Mouse (Mus musculus) lung, postnatal 4 days (tissue): ENCODE results near the gene Rad54l.
A peak's percentile ranks its signal among the peaks of the same experiment; 100 is the strongest.

ENCODE experiments used
- DNase-seq, 2 experiments: peaks; one replicate each; pipeline ENCODE4 v3.0.0; 2021

The Rad54l gene

DNA sequence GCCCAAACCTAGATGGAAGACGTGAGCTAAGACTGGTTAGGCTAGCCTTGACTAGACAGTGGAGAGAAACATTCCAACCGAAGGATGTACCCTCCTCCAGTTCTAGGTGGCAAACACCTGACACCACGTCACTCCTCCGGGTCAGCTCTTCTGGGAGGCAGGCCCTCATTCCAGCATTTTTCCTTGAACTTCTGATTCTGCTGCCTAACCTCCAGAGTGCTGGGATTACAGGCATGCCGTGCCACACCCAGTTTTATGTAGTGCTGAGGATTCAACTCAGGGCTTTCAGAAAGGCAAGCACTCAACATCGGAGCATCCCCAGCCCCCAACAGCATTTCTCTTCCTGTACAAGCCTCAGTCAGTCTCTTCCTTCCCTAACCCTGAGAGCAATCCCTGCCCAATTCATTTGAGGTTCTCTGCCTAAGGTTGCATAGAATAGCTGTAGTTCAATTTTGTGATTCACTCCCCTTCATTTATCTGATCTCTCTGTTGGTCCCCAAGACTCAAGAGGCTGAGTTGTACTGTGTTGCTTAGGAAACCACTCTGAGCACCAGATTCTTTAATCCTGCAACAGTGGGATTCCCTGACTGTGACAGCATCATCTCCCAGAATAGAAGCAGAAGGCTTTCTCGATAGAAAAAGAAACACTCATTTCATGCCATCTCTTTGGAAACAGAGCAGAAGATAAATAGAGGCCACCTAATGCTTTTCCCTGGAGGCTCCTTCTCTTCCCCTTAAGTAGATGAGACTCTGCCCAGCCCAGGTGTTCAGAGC is 17.5 kb upstream of the Rad54l start:
- no peak for DNase-seq

- DNase-seq: no peak
Measured at GRCm38 (mm10) chr4:116137421-116137996, 14.0 kb upstream of the Rad54l start.

- peak in 1 of 2 experiments; percentile 31 for DNase-seq
Measured at GRCm38 (mm10) chr4:116134990-116135389, 11.5 kb upstream of the Rad54l start.

DNA sequence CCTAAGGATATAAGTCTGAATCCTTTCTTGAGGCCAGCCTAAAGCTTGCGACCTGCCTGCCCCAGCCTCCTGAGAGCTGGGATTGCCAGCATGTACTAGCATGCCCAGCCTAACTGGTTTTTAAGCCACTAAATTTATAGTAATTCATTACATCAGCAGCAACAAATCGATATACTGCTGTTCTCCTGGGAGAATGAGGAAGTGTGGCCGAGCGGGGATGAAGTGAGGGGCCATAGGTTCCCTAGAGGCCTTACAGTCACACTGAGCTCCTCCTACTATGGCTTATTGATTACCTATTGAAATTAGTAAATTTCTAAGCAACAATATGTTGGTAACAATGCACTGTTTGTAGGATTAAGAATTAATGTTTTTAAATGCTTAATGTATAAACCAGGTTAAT is 9.6 kb upstream of the Rad54l start:
- DNase-seq: no peak

GRCm38 (mm10) chr4:116127956-116128355 is 4.5 kb upstream of the Rad54l start:
- DNase-seq: no peak

DNA sequence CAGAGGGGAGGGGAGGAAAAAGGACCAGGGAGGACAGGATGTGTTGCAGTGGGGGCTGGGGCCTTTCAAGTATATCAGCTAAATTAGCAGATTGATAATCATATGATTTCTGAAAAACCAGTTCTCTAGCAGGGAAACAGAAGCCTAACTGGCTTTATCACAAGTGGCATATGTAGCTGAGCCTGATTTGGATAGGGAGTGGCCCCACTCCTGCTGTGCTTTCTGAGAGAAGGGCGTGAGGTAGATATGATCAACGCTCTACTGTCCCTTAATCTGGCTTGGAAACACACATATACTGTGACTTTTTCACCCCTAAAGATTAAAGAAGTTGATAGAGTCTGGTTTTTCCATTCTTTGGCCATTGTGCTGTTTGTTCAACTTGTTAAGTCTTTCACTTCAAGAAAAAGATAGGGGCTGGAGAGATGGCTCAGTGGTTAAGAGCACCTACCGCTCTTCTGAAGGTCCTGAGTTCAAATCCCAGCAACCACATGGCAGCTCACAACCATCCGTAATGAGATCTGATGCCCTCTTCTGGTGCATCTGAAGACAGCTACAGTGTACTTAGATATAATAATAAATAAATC is 2.4 kb upstream of the Rad54l start:
- DNase-seq: no peak

DNA sequence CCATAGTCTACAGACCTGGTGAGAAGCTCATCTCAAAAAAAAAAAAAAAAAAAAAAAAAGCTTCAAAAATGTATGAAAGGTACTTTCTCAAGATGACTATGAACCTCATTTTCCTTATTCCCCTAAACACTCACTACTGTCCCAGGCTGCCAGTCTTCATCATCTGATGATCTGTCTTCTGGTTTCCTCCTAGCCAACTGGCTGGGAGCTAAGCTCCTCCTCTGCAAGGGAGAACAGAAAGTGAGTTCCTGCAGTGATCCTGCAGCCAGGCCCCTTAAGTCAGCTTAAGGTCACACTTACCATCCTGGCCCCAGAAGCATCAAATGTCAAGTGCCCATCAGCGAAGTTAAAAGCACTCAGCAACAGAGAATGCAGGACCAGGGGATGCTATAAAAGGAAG is 728 bp downstream of the Rad54l start:
- no peak for DNase-seq

DNA sequence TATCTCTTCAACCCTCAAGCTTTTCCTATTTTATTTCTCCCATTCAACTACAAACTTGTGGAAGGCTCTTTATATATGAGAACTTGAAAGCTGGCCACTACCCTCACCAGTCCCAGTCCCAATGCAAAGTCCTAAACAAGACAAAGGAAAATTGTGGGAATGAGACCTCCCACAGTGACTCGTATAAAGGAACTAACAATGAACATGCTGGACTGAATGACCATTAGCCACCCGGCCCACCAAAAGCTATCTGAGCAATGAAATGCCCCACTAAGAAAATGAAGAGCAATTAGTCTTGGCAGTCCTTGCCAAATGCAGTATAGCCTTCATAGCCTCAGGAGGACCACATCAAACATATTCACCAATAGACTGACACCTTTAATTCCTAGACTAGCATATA is 12.0 kb downstream of the Rad54l start:
- no peak for DNase-seq

DNA sequence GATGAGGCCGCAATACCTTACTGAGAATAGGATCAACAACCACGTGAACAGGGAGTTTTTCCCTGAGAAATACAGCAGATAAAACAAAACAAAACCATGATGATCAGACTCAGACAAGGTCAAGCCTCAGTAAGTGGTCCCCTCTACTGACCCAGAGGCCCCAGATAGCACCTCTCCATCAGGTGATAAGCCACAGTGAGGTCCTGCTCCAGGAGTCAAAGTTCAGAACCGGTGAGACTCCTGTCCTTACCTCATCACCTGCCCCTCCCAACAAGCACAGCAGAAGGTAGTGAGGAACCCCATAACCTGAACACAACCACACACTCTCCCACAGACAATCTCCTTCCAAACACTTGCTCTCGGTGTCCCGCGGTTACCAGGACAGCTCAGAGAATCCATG is 12.8 kb downstream of the Rad54l start:
- DNase-seq: no peak

- no peak for DNase-seq
Measured at GRCm38 (mm10) chr4:116105278-116105677, 18.2 kb downstream of the Rad54l start.

- DNase-seq: no peak
Measured at GRCm38 (mm10) chr4:116100959-116101358, 22.5 kb downstream of the Rad54l start.

- DNase-seq: no peak
Measured at GRCm38 (mm10) chr4:116097211-116097610, 26.3 kb downstream of the Rad54l start.

DNA sequence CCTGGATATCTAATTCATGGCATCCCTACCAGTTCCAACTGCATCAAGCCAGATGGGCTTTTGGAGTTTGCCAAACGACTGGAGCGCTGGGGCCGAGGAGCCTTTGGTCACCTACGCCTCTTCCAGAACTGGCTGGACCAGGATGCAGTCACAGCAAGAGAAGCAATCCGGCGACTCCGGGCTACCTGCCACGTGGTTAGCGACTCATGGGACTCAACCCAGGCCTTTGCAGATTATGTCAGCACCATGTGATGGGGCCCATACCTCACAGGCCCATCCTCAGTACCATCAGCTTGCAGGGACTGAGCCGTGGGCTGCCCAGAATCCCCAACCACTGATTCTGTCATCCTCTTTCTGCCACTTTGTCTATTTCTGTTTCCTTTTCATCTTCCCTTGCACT is 27.2 kb downstream of the Rad54l start:
- no peak for DNase-seq

DNA sequence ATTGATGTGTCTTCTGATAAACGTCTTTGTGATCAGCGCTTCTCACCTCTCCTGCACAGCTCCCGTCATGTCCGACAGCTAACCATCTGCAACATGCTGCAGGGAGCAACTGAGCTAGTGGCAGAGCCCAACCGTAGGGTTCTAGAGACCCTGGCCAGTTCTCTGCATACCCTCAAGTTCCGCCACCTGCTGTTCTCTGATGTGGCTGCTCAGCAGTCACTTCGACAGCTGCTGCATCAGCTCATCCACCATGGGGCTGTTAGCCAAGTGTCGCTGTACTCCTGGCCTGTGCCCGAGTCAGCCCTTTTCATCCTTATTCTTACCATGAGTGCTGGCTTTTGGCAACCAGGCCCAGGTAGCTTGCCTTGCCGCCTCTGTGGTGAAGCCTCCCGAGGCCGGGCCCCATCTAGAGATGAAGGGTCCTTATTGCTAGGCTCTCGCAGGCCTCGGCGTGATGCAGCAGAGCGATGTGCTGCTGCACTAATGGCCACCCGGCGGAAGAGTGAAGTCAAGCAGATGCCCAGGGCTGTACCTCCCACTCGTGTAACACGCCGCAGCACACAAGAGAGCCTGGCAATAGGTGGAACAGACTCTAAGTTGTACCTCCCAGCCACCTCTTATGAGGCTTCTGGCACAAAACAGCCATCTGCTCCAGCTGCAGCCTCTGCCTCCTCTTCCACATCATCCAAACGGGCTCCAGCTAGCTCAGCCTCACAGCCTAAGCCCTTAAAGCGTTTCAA is 34.8 kb downstream of the Rad54l start:
- no peak for DNase-seq

DNA sequence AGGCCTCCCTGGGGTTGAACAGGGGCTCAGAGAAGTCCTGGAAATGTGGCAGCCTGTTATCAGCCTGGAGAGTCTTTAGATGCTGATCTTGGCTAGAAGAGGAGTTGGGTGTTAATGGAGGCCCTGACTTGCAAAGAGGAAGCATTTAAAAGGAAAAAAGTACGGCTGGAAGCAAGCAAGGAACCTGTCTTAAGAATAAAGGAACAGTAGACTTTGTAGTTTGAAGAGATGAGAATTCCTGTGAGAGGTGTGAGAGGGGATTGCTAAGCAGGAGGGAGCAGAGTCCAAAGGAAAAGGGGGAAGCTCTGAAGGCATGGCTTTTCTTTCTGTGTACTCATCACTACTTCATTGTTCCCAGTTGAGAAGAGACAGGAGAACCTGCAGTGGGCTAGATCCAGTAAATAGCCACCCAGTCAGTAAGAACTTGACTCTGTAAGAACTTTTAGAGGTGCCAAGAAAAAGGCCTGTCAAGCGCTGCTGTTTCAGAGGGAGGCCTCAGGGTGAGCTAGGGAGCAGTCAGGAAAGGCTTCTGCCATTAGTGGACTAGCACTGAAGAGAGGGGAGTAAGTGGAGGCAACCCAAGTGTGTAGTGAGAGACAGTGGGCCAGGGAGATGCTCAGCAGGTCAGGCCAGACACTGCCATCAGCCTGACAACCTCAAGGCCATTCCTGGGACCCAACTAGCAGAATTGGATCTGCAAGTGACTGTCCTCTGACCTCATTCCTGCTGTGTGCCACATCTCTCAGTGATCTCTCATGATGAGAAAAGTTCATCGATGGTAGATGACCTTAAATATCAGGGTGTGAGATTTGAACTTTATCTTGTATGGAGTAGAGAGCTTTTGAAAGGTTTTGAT is 46.0 kb downstream of the Rad54l start:
- DNase-seq: peak in 1 of 2 experiments; percentile 17

DNA sequence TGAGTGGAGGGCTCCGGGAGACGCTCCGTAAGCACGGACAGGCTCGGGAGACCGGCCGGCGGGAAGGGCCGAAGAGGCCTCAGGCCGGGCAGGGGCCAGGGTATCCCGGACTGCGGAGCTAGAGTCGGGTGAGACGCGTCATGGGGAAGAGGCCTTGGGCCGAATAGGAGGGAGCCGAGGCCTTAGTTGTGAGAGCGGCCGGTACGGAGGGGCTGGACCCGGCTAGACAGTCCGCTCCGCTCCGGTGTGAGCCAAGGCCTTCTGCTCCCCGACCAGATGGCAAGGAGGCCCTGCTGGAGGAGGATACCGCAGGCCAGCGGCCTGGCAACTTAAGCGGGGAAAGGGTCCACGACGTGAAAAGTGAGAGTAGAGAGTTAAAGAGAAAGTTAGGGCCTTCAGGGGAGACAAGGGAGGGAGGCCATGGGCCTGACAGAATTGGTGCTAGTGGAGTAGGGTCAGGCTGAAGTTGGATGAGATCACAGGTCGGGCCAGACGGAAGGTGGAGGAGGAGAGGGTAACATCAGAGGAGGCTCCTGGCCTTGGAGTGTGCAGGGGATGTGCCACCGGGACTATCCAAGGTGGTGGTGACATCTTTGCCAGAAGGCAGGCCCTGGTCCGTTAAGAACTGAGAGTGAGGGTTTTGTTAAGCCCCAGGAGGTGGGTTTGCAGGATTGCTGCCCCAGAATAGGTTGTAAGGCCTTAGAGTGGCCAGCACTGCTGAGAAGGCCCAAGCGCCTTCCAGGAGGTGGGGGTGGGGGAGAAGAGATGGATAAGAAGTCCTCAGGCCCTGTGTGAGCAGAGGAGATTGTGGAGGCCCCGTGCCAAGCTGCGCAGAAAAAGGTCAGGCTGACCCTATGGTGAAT is 46.9 kb downstream of the Rad54l start:
- peak; percentile 62 to 63 for DNase-seq

DNA sequence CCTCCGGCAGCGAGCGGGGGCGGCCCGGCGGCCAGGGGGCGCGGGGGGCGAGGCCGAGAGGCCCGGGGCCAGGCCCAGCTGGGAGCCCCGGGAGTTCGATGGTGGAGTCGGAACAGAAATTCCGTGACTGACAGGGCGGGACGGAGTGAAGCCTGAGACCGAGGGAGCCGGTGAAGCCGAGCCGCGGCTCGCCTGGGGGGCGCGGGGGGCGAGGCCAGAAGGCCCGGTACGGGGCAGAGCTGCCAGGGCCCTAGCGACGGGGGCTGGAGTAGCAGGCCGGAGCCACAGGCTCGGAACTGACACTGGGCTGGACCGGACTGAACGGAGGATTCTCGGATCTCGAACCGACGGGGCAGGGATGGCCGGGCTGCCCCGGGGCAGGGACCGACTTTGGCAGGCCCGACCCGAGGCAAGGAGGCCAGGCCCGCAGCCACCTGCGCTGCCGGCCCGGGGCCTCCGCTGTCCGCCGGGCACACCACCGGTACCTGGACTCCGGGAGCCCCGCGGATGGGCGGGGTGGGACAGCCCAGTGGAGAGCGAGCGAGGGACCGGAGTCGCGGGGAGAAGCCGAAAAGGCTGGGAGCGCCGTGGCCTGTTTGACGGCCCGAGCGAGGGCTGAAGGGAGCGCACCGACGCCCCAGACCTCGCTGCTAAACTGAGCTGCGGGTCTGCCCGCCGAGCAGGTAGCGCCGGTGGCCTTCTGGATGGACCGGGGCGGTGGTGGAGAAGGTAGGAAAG is 47.7 kb downstream of the Rad54l start:
- DNase-seq: peak; percentile 85 to 87

DNA sequence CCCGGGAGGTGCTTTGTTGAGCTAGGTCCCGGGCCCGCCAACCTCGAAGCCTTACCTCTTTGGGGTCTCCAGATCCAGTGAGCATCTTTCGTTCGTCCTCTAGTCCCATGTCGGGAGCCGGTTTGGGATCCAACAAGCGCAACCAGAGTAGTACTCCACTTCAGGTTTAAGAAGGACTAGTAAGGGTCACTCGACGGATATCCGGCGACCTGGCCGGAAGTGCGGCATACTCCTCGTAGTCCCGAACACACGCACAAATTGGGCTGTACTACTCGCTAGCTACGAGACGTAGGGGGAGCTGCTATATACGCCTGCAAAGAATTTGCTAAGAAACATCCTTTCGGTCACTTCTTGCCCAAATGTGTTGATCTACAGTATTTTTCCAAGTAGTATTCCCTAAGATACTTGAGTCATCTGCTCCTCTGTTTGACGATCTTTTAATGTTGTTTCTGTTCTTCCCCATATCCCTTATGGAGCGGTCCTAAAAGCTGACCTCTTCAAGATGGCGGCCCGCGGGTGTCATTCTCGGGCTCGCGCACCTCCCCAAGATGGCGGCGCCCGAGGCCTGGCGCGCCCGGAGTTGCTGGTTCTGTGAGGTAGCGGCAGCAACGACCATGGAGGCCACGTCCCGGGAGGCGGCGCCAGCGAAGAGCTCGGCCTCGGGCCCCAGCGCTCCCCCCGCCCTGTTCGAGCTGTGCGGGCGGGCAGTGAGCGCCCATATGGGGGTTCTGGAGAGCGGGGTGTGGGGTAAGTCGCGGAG is 48.4 kb downstream of the Rad54l start, which contains the start of the genes Uqcrh and Lrrc41:
Gene Uqcrh, minus strand, starts transcription at position 211 of the 760 bp plus-strand sequence.
Gene Lrrc41, plus strand, starts transcription at position 409 of the 760 bp plus-strand sequence.
- DNase-seq: peak; percentile 96 to 97

DNA sequence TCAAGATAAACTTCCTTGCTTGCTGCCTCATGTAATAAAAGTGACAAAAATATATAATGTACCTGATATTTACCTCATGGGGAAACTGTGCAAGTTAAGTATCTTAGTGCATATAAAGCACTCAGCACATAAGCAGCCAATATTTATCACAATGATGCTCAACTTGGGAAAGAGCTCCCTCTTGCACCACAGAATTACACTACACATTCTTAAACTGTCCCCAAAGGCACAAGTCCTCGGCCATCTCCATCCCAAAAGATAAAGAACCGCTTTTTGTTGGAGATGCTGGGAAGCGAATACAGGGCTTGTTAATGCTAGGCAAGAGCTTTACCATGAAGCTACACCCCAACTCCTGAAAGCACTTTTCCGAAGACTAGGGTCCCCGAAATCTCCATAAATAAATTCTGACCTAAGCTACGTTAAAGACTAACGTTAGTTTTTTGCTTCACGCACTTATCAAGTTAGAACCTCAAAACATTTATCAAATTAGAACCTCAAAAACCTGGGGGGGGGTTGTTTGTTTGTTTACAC is 49.3 kb downstream of the Rad54l start:
- no peak for DNase-seq

DNA sequence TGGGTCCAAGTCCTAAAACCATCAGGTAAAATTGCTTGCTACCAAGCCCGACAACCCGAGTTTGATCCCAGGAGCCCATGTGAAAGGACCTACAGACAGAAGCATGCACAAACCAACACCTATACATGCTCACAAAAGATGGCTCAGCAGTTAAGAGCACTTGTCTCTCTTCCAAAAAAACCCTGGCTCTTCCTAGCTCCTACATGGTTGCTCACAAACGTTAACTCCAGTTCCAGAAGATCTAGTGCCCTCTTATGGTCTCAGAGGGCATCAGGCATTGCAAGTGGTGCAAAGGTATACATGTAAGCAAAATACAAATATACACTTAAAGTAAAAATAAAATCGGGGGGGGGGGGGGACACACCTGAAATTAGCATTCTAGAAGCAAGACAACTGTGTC is 50.3 kb downstream of the Rad54l start:
- DNase-seq: no peak
